Mouse (Mus musculus) limb, embryonic 13.5 days (tissue): ENCODE results near the gene Akap1. TPM values are rescaled to one million over a fixed set of nuclear protein-coding genes. Genes with fewer than 3 reads are reported as not detected.

Experiments used
- ATAC-seq: fragments of 200-750 bp; cut with Nextera tagmentation; 2 replicates; pipeline ENCODE4 v1.8.0; 2017; ENCODE audit warnings: low read depth, moderate number of reproducible peaks, moderate TSS enrichment; ENCODE audit not compliant: low FRiP score
- H3K27ac ChIP-seq: fragments of 300-500 bp; sonication (generic); 2 replicates; pipeline ENCODE4 v1.5.1; 2015; ENCODE audit warnings: inconsistent platforms, mild to moderate bottlenecking, moderate library complexity
- H3K27me3 ChIP-seq: fragments of 300-500 bp; sonication (generic); 2 replicates; pipeline ENCODE4 v1.6.1; 2015; ENCODE audit warnings: mild to moderate bottlenecking, inconsistent platforms
- H3K36me3 ChIP-seq: fragments of 300-500 bp; sonication (generic); 2 replicates; pipeline ENCODE4 v1.6.1; 2015; ENCODE audit warnings: inconsistent platforms, mild to moderate bottlenecking, moderate library complexity
- H3K4me1 ChIP-seq: fragments of 300-500 bp; sonication (generic); 2 replicates; pipeline ENCODE4 v1.6.1; 2015; ENCODE audit warnings: inconsistent platforms
- H3K4me2 ChIP-seq: fragments of 300-500 bp; sonication (generic); replicated peaks from 2 replicates; pipeline ENCODE4 v1.6.1; 2015; ENCODE audit warnings: inconsistent platforms, mild to moderate bottlenecking, moderate library complexity
- H3K4me3 ChIP-seq: fragments of 300-500 bp; sonication (generic); 2 replicates; pipeline ENCODE4 v1.5.1; 2015; ENCODE audit warnings: moderate library complexity, mild to moderate bottlenecking, inconsistent platforms
- H3K9ac ChIP-seq: fragments of 300-500 bp; sonication (generic); 2 replicates; pipeline ENCODE4 v1.6.1; 2015; ENCODE audit warnings: mild to moderate bottlenecking, inconsistent platforms
- H3K9me3 ChIP-seq: fragments of 300-500 bp; sonication (generic); 2 replicates; pipeline ENCODE4 v1.6.1; 2016; ENCODE audit warnings: inconsistent platforms
- WGBS: fragments of 180-500 bp; shearing (Covaris S2); methylation state at CpG from one replicate; pipeline ENCODE4 v1.1.7; 2015; 5-methylcytosine and 5-hydroxymethylcytosine counted together
- polyA plus RNA-seq: library from polyadenylated mRNA; unstranded; fragments of >200 nt; fragmentation: Nextera tagmentation; extraction: Ambion mirVana; gene quantifications from 2 replicates; pipeline ENCODE4 v1.2.1, GENCODE M21; 2015

Akap1 gene
- polyA plus RNA-seq, 1 experiment from 2014 or later: 16.9 TPM

DNA sequence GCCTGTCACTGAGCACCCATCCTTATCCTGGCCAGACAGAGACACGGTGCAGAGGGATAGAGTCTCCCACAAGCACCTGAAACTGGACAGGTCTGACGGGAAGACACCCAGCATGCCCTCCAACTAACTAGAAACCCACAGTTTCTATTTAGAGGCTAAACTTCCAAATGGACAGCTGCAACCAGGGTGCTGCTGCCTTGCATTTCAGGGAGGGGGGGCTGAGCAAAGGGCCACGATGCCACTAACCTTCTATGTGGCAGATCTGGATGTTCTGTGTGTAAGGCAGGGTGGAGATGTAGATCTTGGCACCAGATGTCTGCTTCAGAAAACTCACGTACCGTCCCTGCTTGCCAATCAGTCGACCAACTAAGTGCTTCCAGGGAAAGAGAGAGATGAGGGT is 25.0 kb downstream of the Akap1 start:
- Histone ChIP-seq H3K36me3 (peaks cover 58% of the 10 kb centered on the region), H3K4me1 (peaks cover 18% of the 10 kb centered on the region), H3K4me2 (no peak overlapping the region), H3K9me3 (no peaks in the 10 kb centered on the region), H3K9ac (no peak overlapping the region), H3K27ac (no peak overlapping the region), H3K4me3 (no peak overlapping the region), H3K27me3 (no peaks in the 10 kb centered on the region)
- no peak for ATAC-seq
- WGBS: 87% methylated on average over 6 of the region's 6 CpGs

DNA sequence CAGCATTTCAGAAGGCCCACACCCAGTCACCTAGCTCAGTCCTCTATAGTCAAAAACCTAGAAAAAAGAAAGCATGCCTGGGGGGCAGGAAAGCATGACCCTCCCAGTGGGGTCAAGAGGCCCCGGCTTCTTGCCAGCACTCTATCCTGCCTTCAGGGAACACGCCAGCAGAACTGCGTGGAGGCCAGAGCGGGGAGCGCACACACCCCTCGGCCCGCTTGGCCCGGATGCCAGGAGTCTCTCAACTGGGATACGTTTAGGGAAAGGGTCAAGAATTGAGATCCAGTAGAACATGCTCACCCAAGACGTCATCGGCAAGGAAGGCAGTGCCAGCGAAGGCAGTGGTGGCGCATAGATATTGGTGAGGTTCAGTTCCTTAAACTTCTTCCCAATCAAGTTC is 25.8 kb downstream of the Akap1 start:
- Histone ChIP-seq H3K9ac (no peak overlapping the region), H3K27me3 (no peaks in the 10 kb centered on the region), H3K27ac (no peak overlapping the region), H3K4me2 (no peak overlapping the region), H3K9me3 (no peaks in the 10 kb centered on the region), H3K36me3 (peaks cover 56% of the 10 kb centered on the region), H3K4me1 (peaks cover 18% of the 10 kb centered on the region), H3K4me3 (no peak overlapping the region)
- WGBS: 92% methylated on average over 13 of the region's 13 CpGs
- ATAC-seq: no peak

DNA sequence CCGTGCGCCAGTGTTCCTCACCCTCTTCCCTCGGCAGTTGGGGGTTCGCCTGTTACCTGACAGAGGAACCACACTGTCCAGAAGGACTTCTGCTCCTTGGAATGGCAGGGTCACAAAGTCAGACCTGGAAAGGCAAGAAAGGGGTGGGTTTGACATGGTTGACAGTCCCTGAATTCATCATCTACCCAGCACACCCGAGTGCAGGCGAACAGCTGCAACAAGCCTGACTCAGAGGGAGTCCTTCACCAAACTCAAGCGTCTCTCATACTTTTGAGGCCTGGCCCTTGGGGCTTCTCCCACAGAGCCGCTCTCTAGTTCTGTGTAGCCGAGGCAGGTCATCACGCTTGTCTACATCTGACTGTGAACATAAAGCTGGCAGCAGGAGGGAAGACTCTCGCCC is 29.8 kb downstream of the Akap1 start:
- no peak overlapping the region for H3K9ac ChIP-seq
- H3K27ac ChIP-seq: no peak overlapping the region
- no peak overlapping the region for H3K4me2 ChIP-seq
- no peaks in the 10 kb centered on the region for H3K9me3 ChIP-seq
- 90% methylated on average over 11 of the region's 11 CpGs for WGBS
- H3K27me3 ChIP-seq: no peaks in the 10 kb centered on the region
- H3K4me3 ChIP-seq: no peak overlapping the region
- peaks cover 6% of the 10 kb centered on the region; the same call in 1 of the 2 replicates for H3K4me1 ChIP-seq
- peaks cover 78% of the 10 kb centered on the region for H3K36me3 ChIP-seq
- no peak for ATAC-seq

DNA sequence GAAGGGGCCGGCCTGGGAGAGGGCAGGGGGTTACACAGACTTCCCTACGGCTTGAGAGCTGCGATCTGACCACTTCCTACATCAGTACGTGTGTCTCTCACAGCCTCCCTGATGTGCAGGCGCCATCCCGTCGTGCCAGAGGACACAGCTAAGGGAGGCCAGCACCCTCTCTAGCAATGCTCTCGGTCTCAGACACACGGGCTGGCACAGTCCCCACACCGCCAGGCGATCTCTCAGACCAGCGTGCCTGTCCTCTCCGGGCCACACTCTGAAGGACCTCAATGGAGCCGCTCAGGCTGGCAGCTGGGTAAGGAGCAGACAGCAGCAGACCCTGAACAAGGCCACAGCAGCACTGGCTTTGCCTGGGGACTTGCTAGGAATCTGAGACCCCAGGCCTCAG is 30.3 kb downstream of the Akap1 start:
- no peak for ATAC-seq
- H3K9me3 ChIP-seq: no peaks in the 10 kb centered on the region
- 84% methylated on average over 14 of the region's 14 CpGs for WGBS
- no peak overlapping the region for H3K9ac ChIP-seq
- H3K36me3 ChIP-seq: peaks cover 75% of the 10 kb centered on the region
- H3K27ac ChIP-seq: no peak overlapping the region
- no peak overlapping the region for H3K4me2 ChIP-seq
- no peaks in the 10 kb centered on the region for H3K27me3 ChIP-seq
- peaks cover 6% of the 10 kb centered on the region; the same call in 1 of the 2 replicates for H3K4me1 ChIP-seq
- no peak overlapping the region for H3K4me3 ChIP-seq

DNA sequence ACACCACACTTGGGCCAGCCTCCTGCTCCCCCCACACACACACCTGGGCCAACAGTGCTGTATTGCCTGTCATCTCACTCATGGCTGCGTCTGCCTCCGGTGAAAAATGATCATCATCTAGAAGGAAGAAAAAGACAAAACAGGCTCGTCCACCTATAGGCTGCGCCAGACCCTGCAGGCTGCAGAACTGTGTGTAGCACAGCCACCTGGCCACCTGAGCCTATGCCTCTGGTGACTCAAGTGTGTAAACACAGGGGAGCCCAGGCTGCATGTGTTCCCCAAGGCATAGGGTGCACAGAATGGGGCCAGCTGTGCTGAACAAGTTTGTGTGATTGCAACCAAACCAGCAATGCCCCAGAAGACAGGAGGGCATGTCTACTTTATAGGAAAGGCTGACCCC is 31.3 kb downstream of the Akap1 start:
- Histone ChIP-seq H3K4me1 (peaks cover 6% of the 10 kb centered on the region; the same call in 1 of the 2 replicates), H3K36me3 (peaks cover 65% of the 10 kb centered on the region), H3K27ac (no peak overlapping the region), H3K27me3 (no peaks in the 10 kb centered on the region), H3K9me3 (no peaks in the 10 kb centered on the region), H3K9ac (no peak overlapping the region), H3K4me3 (no peak overlapping the region), H3K4me2 (no peak overlapping the region)
- 79% methylated on average over 4 of the region's 4 CpGs for WGBS
- ATAC-seq: 0 out of 2 replicates have a peak, but pooled peaks have one; percentile 29

DNA sequence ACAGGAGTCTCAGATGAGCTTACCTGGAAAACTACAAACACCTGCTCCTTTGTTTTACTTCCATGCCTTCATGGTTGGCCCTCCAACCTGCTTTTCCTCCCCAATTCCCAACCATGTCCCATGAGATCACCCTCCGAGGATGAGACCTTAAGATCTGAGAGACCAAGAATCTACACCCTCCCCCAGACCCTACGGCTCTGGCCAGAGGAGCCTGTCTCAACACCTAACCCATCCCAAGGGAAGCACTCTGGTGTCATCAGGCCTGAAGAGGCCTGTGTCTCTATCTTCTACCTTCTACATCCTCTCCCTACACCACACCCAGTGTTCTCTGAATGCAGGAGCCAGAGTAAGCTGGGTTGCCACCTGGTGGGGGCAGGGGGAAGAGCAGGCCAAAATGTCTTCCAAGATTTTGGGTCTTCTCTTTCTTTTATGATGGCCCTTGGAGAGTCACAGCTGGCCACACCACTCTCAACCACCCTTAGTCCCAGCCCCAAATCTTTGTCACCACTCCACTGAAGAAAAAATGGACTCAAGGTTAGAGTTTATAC is 34.1 kb downstream of the Akap1 start:
- WGBS: 90% methylated on average over 2 of the region's 2 CpGs

DNA sequence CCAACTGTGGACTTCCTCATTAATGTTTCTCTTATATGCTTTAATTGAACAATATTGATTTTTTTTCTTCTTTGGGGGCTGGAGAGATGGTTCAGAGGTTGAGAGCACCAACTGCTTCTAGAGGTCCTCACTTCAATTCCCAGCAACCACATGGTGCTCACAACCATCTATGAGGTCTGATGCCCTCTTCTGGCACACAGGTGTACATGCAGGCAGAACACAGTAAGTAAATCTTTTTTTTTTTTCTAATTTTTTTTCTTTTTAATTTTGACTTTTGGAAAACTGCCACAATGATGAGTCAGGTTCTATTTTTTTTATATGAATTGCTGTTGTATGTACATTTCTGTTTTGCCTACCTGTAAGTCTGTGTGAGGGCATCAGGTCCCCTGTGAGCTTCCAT is 35.9 kb downstream of the Akap1 start:
- Histone ChIP-seq H3K27me3 (no peaks in the 10 kb centered on the region), H3K4me3 (no peak overlapping the region), H3K27ac (no peak overlapping the region), H3K9me3 (no peaks in the 10 kb centered on the region), H3K4me1 (no peaks in the 10 kb centered on the region), H3K4me2 (no peak overlapping the region), H3K36me3 (peaks cover 29% of the 10 kb centered on the region), H3K9ac (no peak overlapping the region)
- no peak for ATAC-seq

More for the DNA sequence above, 34.1 kb downstream of the Akap1 start:
- no peak overlapping the region for H3K9ac ChIP-seq
- ATAC-seq: no peak
- no peaks in the 10 kb centered on the region for H3K4me1 ChIP-seq
- no peak overlapping the region for H3K4me3 ChIP-seq
- H3K27ac ChIP-seq: no peak overlapping the region
- no peaks in the 10 kb centered on the region for H3K27me3 ChIP-seq
- no peak overlapping the region for H3K4me2 ChIP-seq
- no peaks in the 10 kb centered on the region for H3K9me3 ChIP-seq
- H3K36me3 ChIP-seq: peaks cover 42% of the 10 kb centered on the region

DNA sequence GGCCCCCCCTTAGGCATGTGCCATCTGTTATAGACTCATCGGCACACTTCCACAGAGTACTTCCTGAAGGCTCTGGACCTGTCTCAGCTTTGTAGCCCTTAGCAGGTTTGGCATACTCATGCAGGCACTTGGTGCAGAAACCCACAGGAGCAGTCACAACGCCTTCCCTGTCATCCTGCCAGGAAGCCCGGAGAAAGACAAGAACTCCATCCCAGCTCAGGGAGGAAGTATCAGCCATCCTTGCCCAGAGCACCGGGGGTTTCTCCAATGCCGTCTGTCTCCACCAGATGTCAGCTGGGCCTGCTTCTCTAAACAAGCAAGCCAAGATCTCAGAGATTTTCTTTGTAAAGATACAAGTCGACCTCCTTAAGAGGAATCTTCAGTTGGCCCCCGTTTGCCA is 38.5 kb downstream of the Akap1 start:
- no peak overlapping the region for H3K9ac ChIP-seq
- 49% methylated on average over 7 of the region's 7 CpGs for WGBS
- no peak for ATAC-seq
- H3K36me3 ChIP-seq: peaks cover 10% of the 10 kb centered on the region; the same call in 1 of the 2 replicates
- H3K4me1 ChIP-seq: peaks cover 9% of the 10 kb centered on the region
- H3K9me3 ChIP-seq: no peaks in the 10 kb centered on the region
- H3K27me3 ChIP-seq: peaks cover 17% of the 10 kb centered on the region
- H3K4me3 ChIP-seq: no peak overlapping the region
- H3K4me2 ChIP-seq: no peak overlapping the region
- no peak overlapping the region for H3K27ac ChIP-seq

DNA sequence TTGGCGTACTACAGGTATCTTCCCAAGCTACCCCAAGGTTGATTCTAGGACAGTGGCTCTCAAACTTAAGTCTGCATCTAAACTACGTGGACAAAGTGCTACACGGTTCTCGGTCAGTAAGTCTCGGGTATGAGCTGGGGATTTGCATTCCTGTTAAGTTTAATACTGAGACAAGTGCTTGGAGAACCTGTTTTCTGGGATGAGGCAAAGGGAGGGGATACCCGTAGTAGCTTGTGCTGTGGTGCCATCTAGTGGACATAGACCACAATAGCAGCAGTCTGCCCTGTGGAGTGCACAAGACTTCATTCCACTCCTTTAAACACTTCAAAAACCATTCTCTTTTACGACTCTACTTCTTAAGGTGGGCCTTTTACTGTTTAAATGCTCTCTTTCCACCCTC is 41.4 kb downstream of the Akap1 start:
- Histone ChIP-seq H3K27ac (no peak overlapping the region), H3K36me3 (no peaks in the 10 kb centered on the region), H3K27me3 (peaks cover 24% of the 10 kb centered on the region), H3K4me2 (peak overlapping the region; percentile 56), H3K9ac (no peak overlapping the region), H3K4me1 (peaks cover 16% of the 10 kb centered on the region), H3K9me3 (no peaks in the 10 kb centered on the region), H3K4me3 (peak overlapping the region; percentile 24; the same call in 1 of the 2 replicates)
- WGBS: 5% methylated on average over 7 of the region's 7 CpGs
- ATAC-seq: peak; percentile 58

DNA sequence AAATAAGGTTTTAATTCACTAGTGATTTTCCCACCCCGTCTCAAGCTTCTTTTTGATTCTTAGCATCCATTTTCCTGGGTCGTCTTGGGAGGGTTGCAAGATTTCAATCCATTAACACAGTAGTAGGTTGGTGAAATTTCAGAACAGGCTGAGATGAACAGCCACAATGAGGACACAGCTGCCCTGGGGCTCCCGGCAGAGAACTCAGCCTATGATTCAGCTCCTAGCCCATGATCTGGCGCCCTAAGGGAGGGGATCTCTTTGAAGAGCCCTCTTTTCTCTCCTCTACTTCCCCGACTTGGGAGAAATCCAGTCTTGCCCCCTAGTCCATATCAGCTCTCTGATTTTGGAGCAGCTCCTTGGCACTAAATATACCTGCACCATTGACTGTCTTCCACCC is 41.9 kb downstream of the Akap1 start:
- Histone ChIP-seq H3K27ac (no peak overlapping the region), H3K4me3 (peak overlapping the region; percentile 24; the same call in 1 of the 2 replicates), H3K9ac (no peak overlapping the region), H3K36me3 (no peaks in the 10 kb centered on the region), H3K9me3 (no peaks in the 10 kb centered on the region), H3K27me3 (peaks cover 24% of the 10 kb centered on the region), H3K4me1 (peaks cover 16% of the 10 kb centered on the region), H3K4me2 (peak overlapping the region; percentile 56)
- 21% methylated on average over 5 of the region's 5 CpGs for WGBS
- no peak for ATAC-seq

DNA sequence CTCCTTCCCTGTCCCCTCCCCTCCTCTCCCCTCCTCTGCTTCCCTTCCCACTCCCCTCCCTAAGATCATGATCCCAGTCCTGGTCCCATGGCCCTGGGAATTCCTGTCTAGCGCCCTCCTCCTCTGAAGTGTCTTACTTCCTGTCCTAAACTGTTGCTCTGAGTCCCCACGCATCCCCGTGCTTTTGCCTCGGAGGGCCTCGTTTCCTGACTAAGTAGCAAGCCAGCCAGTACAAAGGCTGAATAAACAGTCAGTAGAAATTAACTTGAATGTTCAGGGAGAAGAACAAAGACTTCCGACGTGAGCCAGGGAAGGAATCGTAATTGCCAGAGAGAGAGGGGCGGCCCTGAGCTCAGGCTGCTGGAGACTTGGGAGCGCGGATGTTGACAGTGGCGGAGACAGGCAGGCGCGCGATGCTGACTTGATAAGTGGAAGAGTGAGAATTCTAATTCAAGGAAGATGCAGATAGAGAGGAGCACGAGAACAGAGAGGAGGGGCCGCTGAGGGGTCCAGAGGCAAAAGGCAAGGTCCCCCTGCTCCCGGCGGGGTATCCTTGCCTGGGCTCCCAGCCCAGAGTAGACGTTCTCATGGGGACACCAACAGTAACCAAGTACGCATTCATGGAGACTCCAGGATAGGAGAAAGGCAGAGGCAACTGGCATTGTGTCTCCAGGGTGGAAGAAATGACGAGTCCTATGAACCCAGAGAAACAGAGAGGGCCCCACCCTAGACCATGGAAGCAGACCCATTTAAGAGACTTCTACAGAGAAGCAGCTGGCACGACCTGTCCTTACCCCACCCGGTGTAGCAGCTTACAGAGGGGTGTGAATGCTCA is 43.4 kb downstream of the Akap1 start:
- no peaks in the 10 kb centered on the region for H3K36me3 ChIP-seq
- WGBS: 13% methylated on average over 24 of the region's 24 CpGs
- peak overlapping the region; percentile 45 for H3K4me2 ChIP-seq
- no peak; the same call in 1 of the 2 replicates for ATAC-seq
- H3K9ac ChIP-seq: peak overlapping the region; percentile 48
- H3K27me3 ChIP-seq: peaks cover 24% of the 10 kb centered on the region
- no peak overlapping the region for H3K27ac ChIP-seq
- H3K4me1 ChIP-seq: peaks cover 16% of the 10 kb centered on the region
- 0 out of 2 replicates have a peak overlapping the region, but pooled peaks have one; percentile 10 for H3K4me3 ChIP-seq
- no peaks in the 10 kb centered on the region for H3K9me3 ChIP-seq

DNA sequence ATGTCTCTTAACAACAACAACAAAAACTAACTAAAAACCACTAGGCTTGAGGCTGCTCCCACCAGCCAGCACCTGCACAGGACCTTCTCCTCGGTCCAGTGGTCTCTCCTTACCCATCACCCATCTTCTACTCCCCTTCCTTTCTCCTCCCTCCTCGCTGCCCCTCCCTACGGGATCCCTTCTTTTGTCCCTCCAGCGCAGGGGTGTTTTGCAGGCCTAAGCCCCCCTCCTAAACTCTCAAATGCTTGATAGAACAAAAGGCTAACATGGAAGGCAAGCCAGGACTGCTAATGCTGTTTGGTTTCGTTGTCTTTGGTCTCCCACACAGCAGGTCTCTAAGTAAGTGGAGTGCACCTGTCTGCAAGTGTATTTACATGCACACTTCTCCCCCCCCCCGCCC is 44.1 kb downstream of the Akap1 start:
- no peak overlapping the region for H3K4me2 ChIP-seq
- H3K27me3 ChIP-seq: peaks cover 24% of the 10 kb centered on the region
- H3K4me3 ChIP-seq: no peak overlapping the region
- no peak for ATAC-seq
- H3K4me1 ChIP-seq: peaks cover 16% of the 10 kb centered on the region
- H3K27ac ChIP-seq: no peak overlapping the region
- H3K9ac ChIP-seq: no peak overlapping the region
- no peaks in the 10 kb centered on the region for H3K9me3 ChIP-seq
- no peaks in the 10 kb centered on the region for H3K36me3 ChIP-seq
- WGBS: 32% methylated on average over 6 of the region's 6 CpGs
